Mouse (Mus musculus) CH12.LX (cell line): Measurements from ENCODE around the gene Aff3. TPM values are rescaled to one million over a fixed set of nuclear protein-coding genes. Genes with fewer than 3 reads are reported as not detected.

ENCODE experiments used
- DNase-seq: peaks from one replicate; pipeline ENCODE4 v3.0.0-alpha.2; 2013; ENCODE audit errors: extremely low read depth
- H3K27ac ChIP-seq: 2 replicates; pipeline ENCODE4 v1.5.1; 2012; ENCODE audit warnings: low read depth, mild to moderate bottlenecking, control low read depth, moderate library complexity; ENCODE audit not compliant: insufficient read depth
- H3K27me3 ChIP-seq: replicated peaks from 2 replicates; pipeline ENCODE3; 2012; ENCODE audit warnings: inconsistent platforms
- H3K36me3 ChIP-seq, 2 experiments: replicated peaks in 1 of 2; 2 replicates each; pipeline versions ENCODE3 to v1.6.1; 2012; ENCODE audit warnings: inconsistent platforms in 1 of 2, low read length in 1 of 2, mild to moderate bottlenecking in 1 of 2, mixed read lengths in 1 of 2, moderate library complexity in 1 of 2; ENCODE audit not compliant: control insufficient read depth in 1 of 2, insufficient read depth in 1 of 2
- H3K4me1 ChIP-seq, 2 experiments: 2 replicates each; pipeline ENCODE4 v1.6.1; 2012; ENCODE audit warnings: inconsistent platforms in 1 of 2, moderate library complexity in 1 of 2; ENCODE audit not compliant: insufficient read depth in 2 of 2, control insufficient read depth in 1 of 2
- H3K4me2 ChIP-seq: 2 replicates; pipeline ENCODE4 v1.6.1; 2012; ENCODE audit warnings: low read depth, mild to moderate bottlenecking, control low read depth; ENCODE audit not compliant: poor library complexity, insufficient read depth, severe bottlenecking
- H3K4me3 ChIP-seq, 3 experiments: fragments of 150-350 bp in 1 of 3; sonication (generic) in 1 of 3; replicated peaks in 1 of 3; 2 replicates each; pipeline versions ENCODE3 to v1.5.1; 2011 to 2012; ENCODE audit warnings: low read depth in 2 of 3, low read length in 2 of 3, mild to moderate bottlenecking in 2 of 3, moderate library complexity in 2 of 3, control low read depth in 1 of 3, improper control_type of control experiment in 1 of 3, inconsistent platforms in 1 of 3, mixed read lengths in 1 of 3; ENCODE audit not compliant: poor library complexity in 1 of 3
- H3K79me2 ChIP-seq: replicated peaks from 2 replicates; pipeline ENCODE4 v1.6.1; 2012; ENCODE audit warnings: mild to moderate bottlenecking, moderate library complexity; ENCODE audit not compliant: control insufficient read depth, poor library complexity, insufficient read depth, severe bottlenecking; ENCODE audit errors: extremely low read depth
- H3K9ac ChIP-seq: 2 replicates; pipeline ENCODE4 v1.6.1; 2012; ENCODE audit warnings: low read depth, mild to moderate bottlenecking, control low read depth, moderate library complexity; ENCODE audit not compliant: insufficient read depth
- H3K9me3 ChIP-seq: replicated peaks from 2 replicates; pipeline ENCODE3; 2012; ENCODE audit warnings: low read length, inconsistent platforms, mixed read lengths
- BHLHE40 ChIP-seq: IDR thresholded peaks from 2 replicates; pipeline ENCODE4 v1.6.1; 2011; ENCODE audit warnings: mild to moderate bottlenecking, low read depth, low read length, improper control_type of control experiment
- CHD1 ChIP-seq: IDR thresholded peaks from 2 replicates; pipeline ENCODE4 v1.6.1; 2012; ENCODE audit warnings: low read depth, low read length, improper control_type of control experiment, inconsistent platforms
- E2F4 ChIP-seq: IDR thresholded peaks from 2 replicates; pipeline ENCODE4 v1.6.1; 2011; ENCODE audit warnings: low read depth, low read length, improper control_type of control experiment; ENCODE audit not compliant: insufficient replicate concordance
- GABPA ChIP-seq: IDR thresholded peaks from 2 replicates; pipeline ENCODE4 v1.6.1; 2012; ENCODE audit warnings: low read depth, low read length, improper control_type of control experiment, inconsistent platforms; ENCODE audit not compliant: insufficient replicate concordance
- IRF4 ChIP-seq: IDR thresholded peaks from 2 replicates; pipeline ENCODE4 v1.6.1; 2014; ENCODE audit warnings: low read depth, mild to moderate bottlenecking, inconsistent platforms, low read length, improper control_type of control experiment
- MAFK ChIP-seq: IDR thresholded peaks from 2 replicates; pipeline ENCODE4 v1.6.1; 2011; ENCODE audit warnings: low read length, improper control_type of control experiment; ENCODE audit not compliant: insufficient replicate concordance
- MEF2A ChIP-seq: IDR thresholded peaks from 2 replicates; pipeline ENCODE4 v1.6.1; 2014; ENCODE audit warnings: low read depth, mild to moderate bottlenecking, inconsistent platforms, low read length, improper control_type of control experiment, borderline replicate concordance
- NELFE ChIP-seq: IDR thresholded peaks from 2 replicates; pipeline ENCODE4 v1.6.1; 2011; ENCODE audit warnings: low read depth, low read length, improper control_type of control experiment
- PAX5 ChIP-seq: IDR thresholded peaks from 2 replicates; pipeline ENCODE4 v1.6.1; 2012; ENCODE audit warnings: low read length, inconsistent platforms, mixed read lengths
- TBP ChIP-seq: conservative IDR thresholded peaks from 2 replicates; pipeline ENCODE4 v1.6.1; 2011; ENCODE audit warnings: low read depth, low read length, improper control_type of control experiment
- TCF12 ChIP-seq: IDR thresholded peaks from 2 replicates; pipeline ENCODE4 v1.6.1; 2014; ENCODE audit warnings: low read depth, mild to moderate bottlenecking, inconsistent platforms, low read length, improper control_type of control experiment
- ZKSCAN1 ChIP-seq: IDR thresholded peaks from 2 replicates; pipeline ENCODE4 v1.6.1; 2012; ENCODE audit warnings: low read depth, inconsistent platforms, low read length, improper control_type of control experiment, borderline replicate concordance
- ZMIZ1 ChIP-seq: IDR thresholded peaks from 2 replicates; pipeline ENCODE4 v1.6.1; 2012; ENCODE audit warnings: low read depth, mild to moderate bottlenecking, inconsistent platforms, low read length, improper control_type of control experiment
- dilution Hi-C: fragments of 300-500 bp; cut with MboI; formaldehyde crosslinking; loops from 2 replicates; pipeline ENCODE4 v1.14.3; 2020; ENCODE audit warnings: low sequenced_read_pairs; ENCODE audit not compliant: extremely low pct_unique_long_range_greater_than_20kb, extremely low pct_ligation_motif_present
- in situ Hi-C: fragments of 300-500 bp; cut with MboI; formaldehyde crosslinking; loops from 3 replicates; pipeline ENCODE4 v1.14.3; 2019; ENCODE audit warnings: low sequenced_read_pairs, low pct_ligation_motif_present, low pct_unique_long_range_greater_than_20kb, mixed read lengths
- polyA plus RNA-seq: library from polyadenylated mRNA; unstranded; fragments of >175 nt; gene quantifications from 2 replicates; pipeline ENCODE4 v1.2.1, GENCODE M21; 2012; ENCODE audit warnings: low read depth; ENCODE audit not compliant: insufficient read length
- total RNA-seq, 2 experiments: library from RNA; depleted of rRNA; stranded (reverse); fragments of 300-350 nt in 1 of 2; fragments of >200 nt in 1 of 2; gene quantifications; 2 replicates each; pipeline ENCODE4 v1.2.3; 2012 to 2014

The Aff3 gene
- total and polyA plus RNA-seq, 3 experiments, result 5.1 to 29.9 (median 7.7) TPM

DNA sequence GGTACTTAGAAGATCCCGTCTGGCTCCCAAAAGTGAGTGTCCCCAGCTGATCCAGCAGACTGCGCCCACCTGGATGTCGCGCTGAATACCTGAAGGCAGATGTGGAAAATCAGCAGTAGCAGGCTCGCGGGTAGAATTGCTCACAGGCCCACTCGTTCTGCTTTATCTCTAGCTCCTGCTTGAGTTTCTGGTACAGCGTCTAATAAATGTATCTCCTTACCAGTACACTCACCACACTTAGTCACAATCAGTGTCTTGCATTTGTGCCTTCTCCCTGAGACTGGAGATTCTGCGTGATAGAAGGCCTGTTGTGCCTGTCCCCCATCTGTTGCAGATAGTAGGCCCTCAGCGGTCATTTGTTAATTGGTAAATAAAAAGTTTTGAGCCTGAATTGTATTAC lies 3.6 kb upstream of the Aff3 start:
- dilution Hi-C loops (no loop called here), in situ Hi-C loops (no loop called here)
- no peaks in the 10 kb centered on the region for H3K36me3 ChIP-seq
- no peak overlapping the region for H3K4me3 ChIP-seq
- H3K79me2 ChIP-seq, result no peaks in the 10 kb centered on the region
- no peak overlapping the region for H3K9ac ChIP-seq
- H3K9me3 ChIP-seq, result no peaks in the 10 kb centered on the region
- TF ChIP-seq MEF2A (no peak), NELFE (no peak), MAFK (no peak), PAX5 (no peak), ZKSCAN1 (no peak)
- no peak for DNase-seq
- no peak overlapping the region for H3K27ac ChIP-seq
- H3K4me1 ChIP-seq, result peaks cover 17 to 19% of the 10 kb centered on the region in 2 experiments
- H3K27me3 ChIP-seq, result no peaks in the 10 kb centered on the region
- no peak overlapping the region for H3K4me2 ChIP-seq

- in situ Hi-C loops (no loop called here), dilution Hi-C loops (no loop called here)
- no peak for DNase-seq
- Histone ChIP-seq H3K9ac (no peak overlapping the region), H3K4me2 (no peak overlapping the region), H3K27ac (no peak overlapping the region), H3K4me3 (no peak overlapping the region), H3K36me3 (no peaks in the 10 kb centered on the region), H3K4me1 (peaks cover 18 to 21% of the 10 kb centered on the region in 2 experiments), H3K9me3 (no peaks in the 10 kb centered on the region), H3K79me2 (no peaks in the 10 kb centered on the region), H3K27me3 (no peaks in the 10 kb centered on the region)
- TF ChIP-seq BHLHE40 (no peak), IRF4 (no peak), ZMIZ1 (no peak), E2F4 (no peak), TBP (no peak), GABPA (no peak)
Measured at GRCm38 (mm10) chr1:38667892-38668291, 3.1 kb upstream of the Aff3 start.

DNA sequence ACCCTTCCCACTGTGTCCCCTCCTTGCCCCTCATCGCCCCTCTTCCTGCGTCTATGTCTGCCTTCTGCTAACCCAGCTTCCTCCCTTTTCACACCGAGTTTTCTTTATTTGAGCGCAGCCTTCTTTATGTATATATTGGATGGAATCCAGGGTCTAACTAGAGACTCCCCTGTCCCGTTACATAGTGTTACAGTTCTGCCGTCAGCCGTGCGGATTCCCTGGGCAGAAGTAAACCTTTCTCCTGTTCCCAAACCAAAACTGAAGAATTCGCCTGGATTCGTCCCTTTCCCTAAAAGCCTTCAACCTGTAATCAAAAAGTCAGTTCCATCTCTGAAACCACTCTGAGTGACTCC lies 2.0 kb upstream of the Aff3 start:
- no peak overlapping the region for H3K9ac ChIP-seq
- H3K4me1 ChIP-seq, result peaks cover 20 to 30% of the 10 kb centered on the region in 2 experiments
- H3K4me3 ChIP-seq, result no peak overlapping the region
- H3K4me2 ChIP-seq, result no peak overlapping the region
- H3K9me3 ChIP-seq, result no peaks in the 10 kb centered on the region
- dilution Hi-C loops (no loop called here), in situ Hi-C loops (no loop called here)
- no peaks in the 10 kb centered on the region for H3K36me3 ChIP-seq
- DNase-seq, result no peak
- H3K27ac ChIP-seq, result no peak overlapping the region
- no peaks in the 10 kb centered on the region for H3K27me3 ChIP-seq
- no peaks in the 10 kb centered on the region for H3K79me2 ChIP-seq
- TF ChIP-seq TCF12 (no peak), BHLHE40 (no peak), CHD1 (no peak), TBP (no peak)
- TF ChIP-seq, all 38 proteins: peak for 0
